Mouse (Mus musculus) left cerebral cortex, adult 18-20 months (tissue): ENCODE measurements at regions not wholly inside any gene's neighbourhood (a gene's known extent, or its start where the extent isn't known, plus 50 kb on each side); places are given as distances from the start of the nearest gene placed in this dataset.
"Not testable (repeated sequence)": the region's sequence is repeated elsewhere in the genome, so short reads cannot be mapped to it uniquely, and the experiment has no call there.

ENCODE experiments used
- DNase-seq, 2 experiments: peaks; one replicate each; pipeline ENCODE4 v3.0.0; 2021 to 2022; ENCODE audit warnings: low spot score in 2 of 2, mixed read lengths in 1 of 2

- no peak for DNase-seq
Observed at GRCm38 (mm10) chr9:115414190-115414589, 104.0 kb upstream of the Stt3b start.

GRCm38 (mm10) chr9:115422786-115423185 is 112.6 kb upstream of the Stt3b start:
- no peak for DNase-seq

GRCm38 (mm10) chr9:115426682-115427081 is 116.5 kb upstream of the Stt3b start:
- no peak for DNase-seq

GRCm38 (mm10) chr9:115430271-115430670 is 120.0 kb upstream of the Stt3b start:
- no peak for DNase-seq

GRCm38 (mm10) chr9:115434696-115435095 is 124.5 kb upstream of the Stt3b start:
- DNase-seq, result no peak

GRCm38 (mm10) chr9:115436301-115436700 is 126.1 kb upstream of the Stt3b start:
- no peak for DNase-seq

GRCm38 (mm10) chr9:115438234-115438633 is 128.0 kb upstream of the Stt3b start:
- DNase-seq, result not testable (repeated sequence)

GRCm38 (mm10) chr9:115446681-115447080 is 136.5 kb upstream of the Stt3b start:
- no peak for DNase-seq

GRCm38 (mm10) chr9:115450741-115451320 is 140.6 kb upstream of the Stt3b start:
- DNase-seq, result no peak

- no peak for DNase-seq
Observed at GRCm38 (mm10) chr9:115454771-115455170, 144.6 kb upstream of the Stt3b start.

- DNase-seq, result no peak
Observed at GRCm38 (mm10) chr9:115456121-115456520, 145.9 kb upstream of the Stt3b start.

GRCm38 (mm10) chr9:115456638-115457037 is 146.4 kb upstream of the Stt3b start:
- DNase-seq, result no peak

GRCm38 (mm10) chr9:115457889-115458710 is 147.9 kb upstream of the Stt3b start:
- no peak for DNase-seq

- DNase-seq, result not testable (repeated sequence)
Observed at GRCm38 (mm10) chr9:115459075-115459474, 148.9 kb upstream of the Stt3b start.

- DNase-seq, result no peak
Observed at GRCm38 (mm10) chr9:115465326-115465725, 155.1 kb upstream of the Stt3b start.

GRCm38 (mm10) chr9:115468641-115469040 is 158.4 kb upstream of the Stt3b start:
- no peak for DNase-seq

- DNase-seq, result no peak
Observed at GRCm38 (mm10) chr9:115471582-115471981, 161.4 kb upstream of the Stt3b start.

- no peak for DNase-seq
Observed at GRCm38 (mm10) chr9:115473037-115473436, 162.8 kb upstream of the Stt3b start.

- DNase-seq, result no peak
Observed at GRCm38 (mm10) chr9:115473847-115474246, 163.6 kb upstream of the Stt3b start.

- no peak for DNase-seq
Observed at GRCm38 (mm10) chr9:115474342-115474741, 164.1 kb upstream of the Stt3b start.

- DNase-seq, result no peak
Observed at GRCm38 (mm10) chr9:115476205-115476604, 166.0 kb upstream of the Stt3b start.

GRCm38 (mm10) chr9:115477556-115478220 is 167.5 kb upstream of the Stt3b start:
- no peak for DNase-seq
